In the genomic region with DNA sequence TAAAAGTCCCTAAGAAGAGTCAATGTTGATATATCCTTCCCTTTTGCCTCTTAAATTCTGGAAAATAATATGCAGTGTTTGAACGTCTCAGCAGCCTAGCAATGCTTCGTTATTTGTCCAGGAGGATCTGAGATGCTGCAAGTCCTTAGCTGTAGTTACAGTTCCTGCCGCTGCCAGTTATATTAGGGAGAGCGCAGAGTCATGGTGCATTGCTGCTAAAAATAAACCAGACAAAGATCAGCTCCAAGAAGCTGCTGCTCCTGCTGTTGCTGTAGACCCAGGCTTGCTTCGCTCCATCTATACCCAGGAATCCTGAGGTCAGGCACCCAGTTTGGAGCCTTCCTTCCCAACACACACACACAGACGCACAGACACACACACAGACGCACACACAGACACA, we compare ENCODE assay signal across 11 mouse cellular contexts.
DNase-seq lines count a peak whose midpoint lies in the region; TF ChIP-seq lines count a peak whose summit lies in the region.
"Had no signal": no experiment of that assay in that cellular context is flagged by ENCODE, and none has a peak within 500 bp of the region (broad histone marks: within the 10 kb centered on the region; RNA-seq: fewer than 3 reads in every experiment).

No protein-coding gene starts in this region.

- H3K27ac ChIP-seq in gastrocnemius, adult 2 months, result no peak overlapping the region
- H3K27ac ChIP-seq: liver, embryonic 14.5 days had no signal

- intact Hi-C loops in gastrocnemius, adult 2 months (cut with DNase I), result loop anchor here (10.0 kb wide), 1 partner anchor 81 kb away; no protein-coding TSS in a partner anchor

- DNase-seq in gastrocnemius, adult 2 months, result peak; percentile 31
- no peak for DNase-seq in gastrocnemius, postnatal 4 days (ENCODE audit: low spot score in 2 of 2)
- peak; percentile 17 for DNase-seq in layer of hippocampus, adult 11-12 months (ENCODE audit: low spot score)
- DNase-seq in layer of hippocampus, postnatal 36 days, result no peak
- peak; percentile 26 to 44 for DNase-seq in right cerebral cortex, postnatal 10 days (ENCODE audit: low spot score in 2 of 2)
- no peak for DNase-seq in right cerebral cortex, postnatal 14 days
- no peak for DNase-seq in T-cell, adult 2 months (ENCODE audit: low spot score)
- DNase-seq in urinary bladder, adult 18-20 months (ENCODE audit: low spot score in 2 of 2), result no peak
- DNase-seq: right cerebral cortex, postnatal 4 days; thymus, postnatal 14 days had no signal

- H3K4me3 ChIP-seq in gastrocnemius, adult 2 months, result no peak overlapping the region

- peak; percentile 20; the same call in 1 of the 2 replicates for TF ChIP-seq CTCF in gastrocnemius, adult 2 months (IDR thresholded peaks at IDR 0.05)

Comparison
In these comparisons a context has a peak if more than half of its experiments do, and no peak if none do; other contexts are left out.
1. DNase-seq: peak in gastrocnemius, adult 2 months (single experiment), layer of hippocampus, adult 11-12 months (single experiment) and right cerebral cortex, postnatal 10 days (2 of 2); none in gastrocnemius, postnatal 4 days (0 of 2), layer of hippocampus, postnatal 36 days (0 of 2), right cerebral cortex, postnatal 14 days (single experiment), T-cell, adult 2 months (single experiment) and urinary bladder, adult 18-20 months (0 of 2).